Mouse (Mus musculus): ENCODE data around the gene Usp30. TPM values are rescaled to one million over a fixed set of nuclear protein-coding genes. Genes with fewer than 3 reads are reported as not detected.

The Usp30 gene
- 6.1 and 11.8 TPM in 2 replicates for polyA plus RNA-seq (2021; fragmentation: Nextera tagmentation)
- long read RNA-seq, experiment 1, full-length matches to known transcripts = 12 of 67 reads
- long read RNA-seq, experiment 1, partial matches to known transcripts = 33 of 67 reads
- long read RNA-seq, experiment 1, other reads (novel, unspliced or antisense) = 22 of 67 reads
- long read RNA-seq, experiment 2, full-length matches to known transcripts = 3 of 22 reads
- long read RNA-seq, experiment 2, partial matches to known transcripts = 16 of 22 reads
- long read RNA-seq, experiment 2, other reads (novel, unspliced or antisense) = 3 of 22 reads

GRCm38 (mm10) chr5:114065161-114065560, at the start of gene Usp30:
Gene Usp30, plus strand, starts transcription at chr5:114065461.

GRCm38 (mm10) chr5:114091057-114091807, 26.0 kb downstream of the Usp30 start, which contains the start of gene Svop:
Gene Svop, minus strand, starts transcription at chr5:114091570.

GRCm38 (mm10) chr5:114127374-114128349, 62.4 kb downstream of the Usp30 start, which contains the start of gene Alkbh2:
Gene Alkbh2, minus strand, starts transcription at chr5:114128218.

GRCm38 (mm10) chr5:114130211-114130605, 64.9 kb downstream of the Usp30 start, which contains the start of gene Ung:
Gene Ung, plus strand, starts transcription at chr5:114130386.

GRCm38 (mm10) chr5:114146028-114146888, 81.0 kb downstream of the Usp30 start, which contains the start of gene Acacb:
Gene Acacb, plus strand, starts transcription at chr5:114146535.

Other genes with a start within 250 kb of the Usp30 start
- 40.8 and 41.8 TPM in 2 replicates for gene Selplg, start 232.8 kb upstream of the Usp30 start, polyA plus RNA-seq (2021; fragmentation: Nextera tagmentation)
- 24.9 and 26.3 TPM in 2 replicates for gene Coro1c, start 156.7 kb upstream of the Usp30 start, polyA plus RNA-seq (2021; fragmentation: Nextera tagmentation)
- gene Ssh1, start 71.6 kb upstream of the Usp30 start, polyA plus RNA-seq (2021; fragmentation: Nextera tagmentation) = 4.1 and 8.4 TPM in 2 replicates
- 0.05 TPM in 1 of 2 replicates, not detected in the other for gene Dao, start 61.8 kb upstream of the Usp30 start, polyA plus RNA-seq (2021; fragmentation: Nextera tagmentation)
- 112 and 114 TPM in 2 replicates for gene Svop, start 26.1 kb downstream of the Usp30 start, polyA plus RNA-seq (2021; fragmentation: Nextera tagmentation)
- 9.3 and 12.9 TPM in 2 replicates for gene Alkbh2, start 62.8 kb downstream of the Usp30 start, polyA plus RNA-seq (2021; fragmentation: Nextera tagmentation)
- gene Ung, start 64.9 kb downstream of the Usp30 start, polyA plus RNA-seq (2021; fragmentation: Nextera tagmentation) = 2.3 and 2.6 TPM in 2 replicates
- 1.3 and 1.6 TPM in 2 replicates for gene Acacb, start 81.1 kb downstream of the Usp30 start, polyA plus RNA-seq (2021; fragmentation: Nextera tagmentation)
- not detected in 2 replicates for gene Foxn4, start 208.3 kb downstream of the Usp30 start, polyA plus RNA-seq (2021; fragmentation: Nextera tagmentation)
- gene Myo1h, start 223.7 kb downstream of the Usp30 start, polyA plus RNA-seq (2021; fragmentation: Nextera tagmentation) = 0.83 and 0.94 TPM in 2 replicates